Mouse (Mus musculus) intestine, embryonic 14.5 days (tissue): ENCODE measurements around the gene Rabgef1. TPM values are rescaled to one million over a fixed set of nuclear protein-coding genes. Genes with fewer than 3 reads are reported as not detected.
"Not testable (repeated sequence)": the region's sequence is repeated elsewhere in the genome, so short reads cannot be mapped to it uniquely, and the experiment has no call there.

Experiments used
- ATAC-seq: fragments of 200-750 bp; cut with Nextera tagmentation; replicated peaks from 2 replicates; pipeline ENCODE4 v1.8.0; 2017; ENCODE audit warnings: low read depth, moderate number of reproducible peaks, moderate TSS enrichment, moderate library complexity; ENCODE audit not compliant: low FRiP score, low TSS enrichment
- DNase-seq: peaks from one replicate; pipeline ENCODE4 v3.0.0-alpha.2; 2018; ENCODE audit warnings: low spot score
- H3K27ac ChIP-seq: fragments of 300-500 bp; sonication (generic); 2 replicates; pipeline ENCODE4 v1.5.1; 2014; ENCODE audit warnings: low read depth, mild to moderate bottlenecking, control low read depth
- H3K27me3 ChIP-seq: fragments of 300-500 bp; sonication (generic); replicated peaks from 2 replicates; pipeline ENCODE4 v1.6.1; 2014; ENCODE audit warnings: low read length, control low read depth; ENCODE audit not compliant: control insufficient read depth, insufficient read depth
- H3K36me3 ChIP-seq: fragments of 300-500 bp; sonication (generic); 2 replicates; pipeline ENCODE4 v1.6.1; 2014; ENCODE audit warnings: low read length, control low read depth; ENCODE audit not compliant: control insufficient read depth, insufficient read depth
- H3K4me1 ChIP-seq: fragments of 300-500 bp; sonication (generic); replicated peaks from 2 replicates; pipeline ENCODE4 v1.6.1; 2014; ENCODE audit warnings: low read length, control low read depth, mixed read lengths; ENCODE audit not compliant: control insufficient read depth, insufficient read depth
- H3K4me2 ChIP-seq: fragments of 300-500 bp; sonication (generic); 2 replicates; pipeline ENCODE4 v1.6.1; 2014; ENCODE audit warnings: low read length
- H3K4me3 ChIP-seq: fragments of 300-500 bp; sonication (generic); 2 replicates; pipeline ENCODE4 v1.5.1; 2014; ENCODE audit warnings: low read depth, low read length, control low read depth, mixed read lengths
- H3K9ac ChIP-seq: fragments of 300-500 bp; sonication (generic); 2 replicates; pipeline ENCODE4 v1.6.1; 2014; ENCODE audit warnings: mild to moderate bottlenecking, low read length
- H3K9me3 ChIP-seq: fragments of 300-500 bp; sonication (generic); 2 replicates; pipeline ENCODE4 v1.6.1; 2016; ENCODE audit warnings: low read length, control low read depth; ENCODE audit not compliant: control insufficient read depth
- WGBS: fragments of 180-500 bp; shearing (Covaris S2); extraction: QIAGEN DNeasy Blood & Tissue Kit; methylation state at CpG from one replicate; pipeline ENCODE4 v1.1.7; 2014; 5-methylcytosine and 5-hydroxymethylcytosine counted together
- polyA plus RNA-seq: library from polyadenylated mRNA; unstranded; fragments of >200 nt; fragmentation: Nextera tagmentation; extraction: Ambion mirVana; gene quantifications from 2 replicates; pipeline ENCODE4 v1.2.1, GENCODE M21; 2014

Rabgef1 gene
- polyA plus RNA-seq, 1 experiment from 2014 or later: 22.3 TPM

DNA sequence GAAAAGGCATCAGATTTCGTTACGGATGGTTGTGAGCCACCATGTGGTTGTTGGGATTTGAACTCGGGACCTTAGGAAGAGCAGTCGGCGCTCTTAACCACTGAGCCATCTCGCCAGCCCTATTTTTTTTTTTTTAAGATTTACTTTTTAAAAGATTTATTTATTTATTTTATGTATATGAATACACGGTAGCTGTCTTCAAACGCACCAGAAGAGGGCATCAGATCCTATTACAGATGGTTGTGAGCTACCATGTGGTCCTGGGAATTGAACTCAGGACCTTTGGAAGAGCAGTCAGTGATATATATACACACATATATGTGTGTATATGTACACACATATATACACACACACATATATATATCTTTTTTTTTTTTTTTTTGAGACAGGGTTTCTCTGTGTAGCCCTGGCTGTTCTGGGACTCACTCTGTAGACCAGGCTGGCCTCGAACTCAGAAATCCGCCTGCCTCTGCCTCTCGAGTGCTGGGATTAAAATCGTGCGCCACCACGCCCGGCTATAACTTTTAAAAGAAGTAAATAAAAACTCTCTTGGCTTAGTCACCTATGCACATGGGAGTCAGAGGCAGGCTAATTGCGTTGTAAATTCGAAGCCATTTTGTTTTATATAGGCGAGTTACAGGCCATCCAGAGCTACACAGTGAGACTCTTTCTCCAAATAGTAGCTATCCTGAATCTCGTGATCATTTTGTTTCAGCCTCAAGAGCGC is 84.4 kb downstream of the Rabgef1 start:
- H3K4me3 ChIP-seq: peak overlapping the region; percentile 62
- H3K4me2 ChIP-seq: peak overlapping the region; percentile 80
- H3K9me3 ChIP-seq, H3K27me3 ChIP-seq, DNase-seq, H3K4me1 ChIP-seq: not testable (repeated sequence)
- H3K27ac ChIP-seq: peak overlapping the region; percentile 67
- H3K36me3 ChIP-seq: peaks cover 29% of the 10 kb centered on the region
- H3K9ac ChIP-seq: peak overlapping the region; percentile 38; the same call in 1 of the 2 replicates
- peak; percentile 16 for ATAC-seq
- WGBS: 24% methylated on average over 20 of the region's 20 CpGs

DNA sequence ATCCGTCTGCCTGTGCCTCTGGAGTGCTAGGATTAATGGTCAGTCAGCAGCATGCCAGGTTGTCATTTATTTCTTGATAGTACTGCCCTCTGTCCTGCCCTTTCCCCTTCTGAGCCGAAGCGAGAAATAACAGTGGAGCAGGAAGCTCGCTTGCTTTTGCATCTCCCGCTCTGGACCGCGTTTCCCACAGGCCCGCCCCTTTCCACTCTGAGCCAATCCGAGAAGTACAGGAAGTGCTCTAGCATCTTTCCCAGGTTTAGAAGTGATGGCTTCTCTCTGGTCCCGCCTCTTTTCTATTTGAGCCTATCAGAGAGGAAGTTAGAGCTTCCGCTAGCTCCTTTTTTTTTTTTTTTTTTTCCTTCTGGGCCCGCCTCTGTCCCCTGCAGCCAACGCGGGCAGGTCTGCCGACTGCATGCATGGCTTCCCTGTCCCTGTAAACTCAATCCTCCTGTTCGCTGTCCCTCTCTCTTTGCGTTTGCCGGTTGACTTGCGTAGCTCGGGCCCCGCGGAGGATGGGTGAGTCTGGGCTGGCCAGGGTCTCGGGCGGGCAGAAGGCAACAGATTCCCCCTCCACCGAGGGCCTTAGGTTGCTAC is 85.2 kb downstream of the Rabgef1 start:
- ATAC-seq: peak; percentile 86
- Histone ChIP-seq H3K4me2 (peak overlapping the region; percentile 80), H3K36me3 (peaks cover 21% of the 10 kb centered on the region), H3K9ac (peak overlapping the region; percentile 50), H3K27me3 (no peaks in the 10 kb centered on the region), H3K4me1 (peaks cover 8% of the 10 kb centered on the region; the same call in 1 of the 2 replicates), H3K9me3 (no peaks in the 10 kb centered on the region), H3K27ac (peak overlapping the region; percentile 67), H3K4me3 (peak overlapping the region; percentile 50)
- under 1% methylated on average over 25 of the region's 25 CpGs for WGBS
- DNase-seq: peak; percentile 94

DNA sequence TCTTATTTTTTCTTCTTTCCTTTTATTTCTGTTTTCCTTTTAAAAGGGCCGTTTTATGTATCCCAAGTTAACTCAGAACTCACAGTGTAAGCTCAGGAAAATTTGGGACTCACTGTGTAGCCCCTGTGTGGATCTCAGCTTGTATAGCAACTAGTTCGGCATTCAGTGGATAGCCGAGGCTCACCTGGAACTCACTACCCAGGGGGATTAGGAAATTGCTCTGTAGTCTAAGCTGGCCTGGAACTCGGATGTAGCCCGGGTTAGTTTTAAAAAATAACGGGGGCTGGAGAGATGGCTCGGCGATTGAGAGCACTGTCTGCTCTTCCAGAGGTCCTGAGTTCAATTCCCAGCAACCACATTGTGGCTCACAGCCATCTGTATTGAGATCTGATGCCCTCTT is 85.7 kb downstream of the Rabgef1 start:
- ATAC-seq (no peak), DNase-seq (no peak)
- H3K4me2 ChIP-seq: peak overlapping the region; percentile 80
- H3K9me3 ChIP-seq: no peaks in the 10 kb centered on the region
- peaks cover 19% of the 10 kb centered on the region for H3K36me3 ChIP-seq
- H3K27me3 ChIP-seq: no peaks in the 10 kb centered on the region
- 7% methylated on average over 8 of the region's 8 CpGs for WGBS
- peak overlapping the region; percentile 50 for H3K4me3 ChIP-seq
- peak overlapping the region; percentile 64; the same call in 1 of the 2 replicates for H3K27ac ChIP-seq
- peak overlapping the region; percentile 50 for H3K9ac ChIP-seq
- H3K4me1 ChIP-seq: peaks cover 8% of the 10 kb centered on the region; the same call in 1 of the 2 replicates

DNA sequence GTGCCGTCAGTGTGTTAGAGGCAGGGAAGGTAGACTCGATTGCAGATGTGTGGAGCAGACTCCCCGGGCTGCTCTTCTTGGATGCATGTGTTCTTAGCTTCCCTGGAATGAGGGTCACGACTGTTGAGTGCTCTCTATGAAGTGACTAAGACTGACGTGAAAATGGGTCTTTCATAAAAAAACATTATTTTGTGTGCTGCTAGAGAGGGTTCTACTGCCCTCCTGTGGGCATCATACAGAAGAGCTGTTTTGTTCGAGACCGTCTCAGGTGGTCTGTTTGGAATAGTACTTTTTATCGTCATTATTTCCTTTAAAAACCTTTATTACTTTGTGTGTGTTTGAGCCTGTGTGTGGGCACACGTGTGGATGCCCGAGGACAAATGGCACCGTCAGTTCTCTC is 91.9 kb downstream of the Rabgef1 start:
- 75% methylated on average over 11 of the region's 11 CpGs for WGBS
- H3K27me3 ChIP-seq: no peaks in the 10 kb centered on the region
- H3K9ac ChIP-seq: no peak overlapping the region
- H3K36me3 ChIP-seq: peaks cover 40% of the 10 kb centered on the region
- H3K4me2 ChIP-seq: no peak overlapping the region
- no peaks in the 10 kb centered on the region for H3K9me3 ChIP-seq
- no peak overlapping the region for H3K4me3 ChIP-seq
- ATAC-seq: no peak
- no peak overlapping the region for H3K27ac ChIP-seq
- DNase-seq: no peak
- H3K4me1 ChIP-seq: no peaks in the 10 kb centered on the region

Other genes with a start within 250 kb of the Rabgef1 start
- 18.9 and 20.2 TPM in 2 replicates for gene Vkorc1l1, start 229.8 kb upstream of the Rabgef1 start, polyA plus RNA-seq
- 94.9 and 98.4 TPM in 2 replicates for gene Gusb, start 168.7 kb upstream of the Rabgef1 start, polyA plus RNA-seq
- gene Asl, start 142.6 kb upstream of the Rabgef1 start, polyA plus RNA-seq: 44.6 and 55.7 TPM in 2 replicates
- gene Crcp, start 142.5 kb upstream of the Rabgef1 start, polyA plus RNA-seq: 19.7 and 23.4 TPM in 2 replicates
- gene Tpst1, start 98.5 kb upstream of the Rabgef1 start, polyA plus RNA-seq: 68.4 and 70.0 TPM in 2 replicates
- 5.3 and 5.5 TPM in 2 replicates for gene Kctd7, start 26.9 kb upstream of the Rabgef1 start, polyA plus RNA-seq
- 40.6 and 45.5 TPM in 2 replicates for gene Tmem248, start 45.3 kb downstream of the Rabgef1 start, polyA plus RNA-seq
- 60.3 and 60.5 TPM in 2 replicates for gene Sbds, start 83.7 kb downstream of the Rabgef1 start, polyA plus RNA-seq
- gene Tyw1, start 83.8 kb downstream of the Rabgef1 start, polyA plus RNA-seq: 31.5 and 32.4 TPM in 2 replicates
- not detected in 2 replicates for gene Caln1, start 197.7 kb downstream of the Rabgef1 start, polyA plus RNA-seq
- not detected in 2 replicates for gene A330070K13Rik, start 212.8 kb downstream of the Rabgef1 start, polyA plus RNA-seq